Mouse (Mus musculus) monocyte, adult 59 days (primary cell): ENCODE results near the gene Rbm47. TPM values are rescaled to one million over a fixed set of nuclear protein-coding genes. Genes with fewer than 3 reads are reported as not detected.

ENCODE experiments used
- total RNA-seq, 2 experiments: library from RNA; stranded (reverse); gene quantifications; one replicate each; pipeline ENCODE4 v1.2.4; 2023

The Rbm47 gene
- total RNA-seq, result 10 to 100 TPM; 77.5 to 83.5 TPM

GRCm38 (mm10) chr5:66173018-66173417 is at the start of gene Rbm47:
TSS of gene Rbm47 (minus strand) at chr5:66173118.

DNA sequence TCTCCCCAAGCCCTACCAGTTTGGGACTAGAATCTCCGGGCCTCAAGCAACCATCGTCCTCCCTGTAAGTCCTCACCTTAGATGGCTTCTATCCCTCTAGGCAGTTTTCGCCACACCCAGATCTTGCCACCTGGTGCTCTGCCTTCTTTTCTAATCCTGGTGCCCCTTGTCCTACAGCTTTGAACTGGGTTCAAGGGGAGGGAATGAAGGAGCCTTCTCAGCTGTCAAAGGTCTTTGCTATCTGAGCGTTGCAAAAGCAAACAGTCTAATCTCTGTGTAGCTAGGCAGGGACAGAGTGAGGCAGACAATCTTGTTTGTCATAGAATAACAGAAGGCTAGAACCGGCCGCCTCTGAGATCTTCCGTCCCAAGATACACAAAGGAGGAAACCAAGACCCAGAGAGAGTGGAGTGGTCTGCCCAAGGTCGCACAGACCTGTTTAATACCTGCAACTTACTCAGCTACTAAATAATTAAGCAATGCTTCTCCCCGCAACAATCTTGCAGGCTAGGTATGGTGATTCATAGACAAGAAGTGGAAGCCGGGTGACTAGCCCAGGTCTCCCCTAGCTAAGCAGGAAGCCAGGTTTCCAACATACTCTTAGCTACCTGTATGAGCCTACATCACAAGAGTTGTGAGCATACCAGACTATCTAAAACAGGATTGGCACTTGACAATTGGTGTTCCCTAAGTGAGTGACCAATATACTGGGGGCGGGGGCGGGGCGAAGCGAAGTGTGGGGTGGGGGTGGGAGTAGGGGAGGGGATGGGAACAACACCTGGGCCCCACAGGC is 168.6 kb downstream of the Rbm47 start, which contains the start of gene 9130230L23Rik:
Gene 9130230L23Rik (minus strand): TSS at position 152 of the 792 bp plus-strand sequence.

Other genes starting within 250 kb of the Rbm47 start
- gene Chrna9, start 238.2 kb downstream of the Rbm47 start, total RNA-seq, result not detected
- 1 to 10 TPM; 2.1 to 2.9 TPM for gene 9130230L23Rik, start 168.8 kb downstream of the Rbm47 start, total RNA-seq
- not detected for gene Nsun7, start 86.8 kb upstream of the Rbm47 start, total RNA-seq